Mouse (Mus musculus): ENCODE measurements around the gene B230104I21Rik. TPM values are rescaled to one million over a fixed set of nuclear protein-coding genes. Genes with fewer than 3 reads are reported as not detected.

Gene B230104I21Rik
- total RNA-seq, 2 experiments from 2014 or later: not detected

- DNase-seq: peak; percentile 12 to 52
Observed at GRCm38 (mm10) chr4:154393196-154394122, 57.5 kb downstream of the B230104I21Rik start.

- no peak for DNase-seq
Observed at GRCm38 (mm10) chr4:154394123-154394722, 58.3 kb downstream of the B230104I21Rik start.

GRCm38 (mm10) chr4:154396652-154397301 is 60.9 kb downstream of the B230104I21Rik start:
- DNase-seq: no peak

Other genes with a start within 250 kb of the B230104I21Rik start
- gene Trp73, start 195.9 kb upstream of the B230104I21Rik start, total RNA-seq (2021): not detected
- 10 to 100 TPM; 20.3 to 22.6 TPM for gene Wrap73, start 193.8 kb upstream of the B230104I21Rik start, total RNA-seq (2021)
- gene Tprgl, start 175.5 kb upstream of the B230104I21Rik start, total RNA-seq (2021): 100 to 1,000 TPM; 159 to 168 TPM
- gene Megf6, start 165.4 kb upstream of the B230104I21Rik start, total RNA-seq (2021): 1 to 10 TPM; 2.9 to 3.4 TPM
- under 1 TPM; 0.13 to 0.59 TPM for gene Arhgef16, start 34.5 kb upstream of the B230104I21Rik start, total RNA-seq (2021)